Mouse (Mus musculus) forelimb bud, embryonic 11.5 days (tissue): ENCODE measurements around the gene Cadm1.

Source experiments
- DNase-seq: peaks from one replicate; pipeline ENCODE4 v3.0.0-alpha.2; 2012; ENCODE audit warnings: low read depth, low spot score

Gene Cadm1

GRCm38 (mm10) chr9:47548916-47549315 lies 18.9 kb downstream of the Cadm1 start:
- DNase-seq, result no peak

- no peak for DNase-seq
Measured at GRCm38 (mm10) chr9:47552960-47553575, 23.1 kb downstream of the Cadm1 start.

GRCm38 (mm10) chr9:47560726-47561125 lies 30.8 kb downstream of the Cadm1 start:
- no peak for DNase-seq

- no peak for DNase-seq
Measured at GRCm38 (mm10) chr9:47561596-47561995, 31.6 kb downstream of the Cadm1 start.

GRCm38 (mm10) chr9:47565088-47565487 lies 35.1 kb downstream of the Cadm1 start:
- no peak for DNase-seq

GRCm38 (mm10) chr9:47567873-47568272 lies 37.9 kb downstream of the Cadm1 start:
- DNase-seq, result no peak

- no peak for DNase-seq
Measured at GRCm38 (mm10) chr9:47570184-47570583, 40.2 kb downstream of the Cadm1 start.

GRCm38 (mm10) chr9:47571461-47571860 lies 41.5 kb downstream of the Cadm1 start:
- DNase-seq, result no peak

GRCm38 (mm10) chr9:47572132-47572531 lies 42.2 kb downstream of the Cadm1 start:
- DNase-seq, result no peak

GRCm38 (mm10) chr9:47573456-47573855 lies 43.5 kb downstream of the Cadm1 start:
- no peak for DNase-seq

- DNase-seq, result peak; percentile 74
Measured at GRCm38 (mm10) chr9:47574710-47575414, 44.9 kb downstream of the Cadm1 start.

GRCm38 (mm10) chr9:47575764-47576163 lies 45.8 kb downstream of the Cadm1 start:
- DNase-seq, result no peak

GRCm38 (mm10) chr9:47579464-47579863 lies 49.5 kb downstream of the Cadm1 start:
- no peak for DNase-seq

- no peak for DNase-seq
Measured at GRCm38 (mm10) chr9:47581576-47582365, 51.8 kb downstream of the Cadm1 start.

GRCm38 (mm10) chr9:47583241-47583640 lies 53.3 kb downstream of the Cadm1 start:
- DNase-seq, result no peak

GRCm38 (mm10) chr9:47586176-47586575 lies 56.2 kb downstream of the Cadm1 start:
- DNase-seq, result no peak

- DNase-seq, result no peak
Measured at GRCm38 (mm10) chr9:47586839-47587238, 56.9 kb downstream of the Cadm1 start.

GRCm38 (mm10) chr9:47587577-47588194 lies 57.7 kb downstream of the Cadm1 start:
- DNase-seq, result peak; percentile 71

- DNase-seq, result no peak
Measured at GRCm38 (mm10) chr9:47589832-47590231, 59.9 kb downstream of the Cadm1 start.

- DNase-seq, result no peak
Measured at GRCm38 (mm10) chr9:47601541-47601940, 71.6 kb downstream of the Cadm1 start.

- no peak for DNase-seq
Measured at GRCm38 (mm10) chr9:47603971-47604370, 74.0 kb downstream of the Cadm1 start.

GRCm38 (mm10) chr9:47605628-47606027 lies 75.7 kb downstream of the Cadm1 start:
- no peak for DNase-seq
